In genomic region chr17:25415421-25415913, GRCm38 (mm10) we compare ENCODE assay signal across 10 mouse cellular contexts. TPM values are rescaled to one million over a fixed set of nuclear protein-coding genes. Genes with fewer than 3 reads are reported as not detected.
DNase-seq lines count a peak whose midpoint lies in the region; ATAC-seq lines count a peak whose summit lies in the region.
"Had no signal": no experiment of that assay in that cellular context is flagged by ENCODE, and none has a peak within 500 bp of the region (broad histone marks: within the 10 kb centered on the region; RNA-seq: fewer than 3 reads in every experiment).

No protein-coding gene starts in this region.

- no peak overlapping the region for H3K4me3 ChIP-seq in lung, embryonic 15.5 days
- peak overlapping the region; percentile 16; the same call in 1 of the 2 replicates for H3K4me3 ChIP-seq in limb, embryonic 12.5 days (replicated peaks)
- no peak overlapping the region for H3K4me3 ChIP-seq in stomach, embryonic 15.5 days (replicated peaks)

- peak overlapping the region; percentile 16; the same call in 1 of the 2 replicates for H3K4me2 ChIP-seq in lung, embryonic 15.5 days
- peak overlapping the region; percentile 48 for H3K4me2 ChIP-seq in limb, embryonic 12.5 days
- peak overlapping the region; percentile 8; the same call in 1 of the 2 replicates for H3K4me2 ChIP-seq in stomach, embryonic 15.5 days

- H3K4me1 ChIP-seq in lung, embryonic 15.5 days, result peaks cover 53% of the 10 kb centered on the region
- peaks cover 80% of the 10 kb centered on the region for H3K4me1 ChIP-seq in limb, embryonic 12.5 days (replicated peaks)
- H3K4me1 ChIP-seq in stomach, embryonic 15.5 days, result peaks cover 46% of the 10 kb centered on the region

- H3K9ac ChIP-seq in lung, embryonic 15.5 days, result no peak overlapping the region
- peak overlapping the region; percentile 40 for H3K9ac ChIP-seq in limb, embryonic 12.5 days (replicated peaks)
- H3K9ac ChIP-seq in stomach, embryonic 15.5 days, result no peak overlapping the region

- ATAC-seq in lung, embryonic 15.5 days (ENCODE audit: borderline replicate concordance, extremely low read depth, low FRiP score, low TSS enrichment), result peak; percentile 62
- ATAC-seq in limb, embryonic 12.5 days (ENCODE audit: insufficient number of reproducible peaks, insufficient read depth, low FRiP score, low TSS enrichment, low read depth), result peak; percentile 50
- ATAC-seq in stomach, embryonic 15.5 days (ENCODE audit: insufficient read depth, low FRiP score, low read depth), result peak; percentile 37; the same call in 1 of the 2 replicates

- DNase-seq in adrenal gland, postnatal 14 days, result peak; percentile 38
- no peak for DNase-seq in adrenal gland, adult (ENCODE audit: inconsistent age in 2 of 2, low spot score in 1 of 2)
- DNase-seq in lung, postnatal 10 days, result no peak
- DNase-seq in thymus, postnatal 25 days, result no peak
- no peak for DNase-seq in right cerebral cortex, adult 2 months (ENCODE audit: low spot score in 2 of 2)

- H3K27me3 ChIP-seq in lung, embryonic 15.5 days, result no peaks in the 10 kb centered on the region
- no peaks in the 10 kb centered on the region for H3K27me3 ChIP-seq in limb, embryonic 12.5 days
- H3K27me3 ChIP-seq in stomach, embryonic 15.5 days (replicated peaks), result no peaks in the 10 kb centered on the region

- WGBS in lung, embryonic 15.5 days, result 5% methylated on average over 4 of the region's 6 CpGs
- 0% methylated on average over 2 of the region's 6 CpGs for WGBS in limb, embryonic 12.5 days
- 12% methylated on average over 5 of the region's 6 CpGs for WGBS in stomach, embryonic 15.5 days

- H3K9me3 ChIP-seq in lung, embryonic 15.5 days, result no peaks in the 10 kb centered on the region
- 0 out of 2 replicates have a peak, but pooled peaks cover 8% of the 10 kb centered on the region for H3K9me3 ChIP-seq in limb, embryonic 12.5 days
- no peaks in the 10 kb centered on the region for H3K9me3 ChIP-seq in stomach, embryonic 15.5 days

- peak overlapping the region; percentile 76 for H3K27ac ChIP-seq in lung, embryonic 15.5 days
- peak overlapping the region; percentile 95 for H3K27ac ChIP-seq in limb, embryonic 12.5 days
- H3K27ac ChIP-seq in stomach, embryonic 15.5 days, result peak overlapping the region; percentile 36; the same call in 1 of the 2 replicates

- H3K36me3 ChIP-seq in lung, embryonic 15.5 days, result no peaks in the 10 kb centered on the region
- peaks cover 10% of the 10 kb centered on the region; the same call in 1 of the 2 replicates for H3K36me3 ChIP-seq in limb, embryonic 12.5 days
- no peaks in the 10 kb centered on the region for H3K36me3 ChIP-seq in stomach, embryonic 15.5 days

RNA-seq across cellular contexts. Expression of gene Cacna1h, which starts 18.1 kb away (rescaled TPM):
- total RNA-seq in adrenal gland, postnatal 14 days (2021), result 38.4 and 45.4 TPM in 2 replicates
- 2.5 and 2.6 TPM in 2 replicates for polyA plus RNA-seq in lung, embryonic 15.5 days (2015; fragmentation: Nextera tagmentation; extraction: Ambion mirVana)
- 10.1 and 11.6 TPM in 2 replicates for polyA plus RNA-seq in limb, embryonic 12.5 days (2016; fragmentation: Nextera tagmentation; extraction: Ambion mirVana)
- polyA plus RNA-seq in stomach, embryonic 15.5 days (2015; fragmentation: Nextera tagmentation; extraction: Ambion mirVana), result 5.1 and 5.6 TPM in 2 replicates
- total RNA-seq: liver, adult 2 months had no signal

RNA-seq across cellular contexts. Expression of gene Tekt4, which starts 38.9 kb away (rescaled TPM):
- not detected in 2 replicates for total RNA-seq in adrenal gland, postnatal 14 days (2021)
- polyA plus RNA-seq in lung, embryonic 15.5 days (2015; fragmentation: Nextera tagmentation; extraction: Ambion mirVana), result 2.6 and 3.0 TPM in 2 replicates
- not detected in 2 replicates for polyA plus RNA-seq in limb, embryonic 12.5 days (2016; fragmentation: Nextera tagmentation; extraction: Ambion mirVana)
- polyA plus RNA-seq in stomach, embryonic 15.5 days (2015; fragmentation: Nextera tagmentation; extraction: Ambion mirVana), result 0.12 and 0.31 TPM in 2 replicates
- total RNA-seq: liver, adult 2 months had no signal
- polyA plus RNA-seq: liver, adult 2 months had no signal

RNA-seq across cellular contexts. Expression of gene Tpsg1, which starts 46.4 kb away (rescaled TPM):
- not detected in 2 replicates for total RNA-seq in adrenal gland, postnatal 14 days (2021)
- polyA plus RNA-seq in lung, embryonic 15.5 days (2015; fragmentation: Nextera tagmentation; extraction: Ambion mirVana), result 0.46 and 0.76 TPM in 2 replicates
- 0.70 TPM in 1 of 2 replicates, not detected in the other for polyA plus RNA-seq in limb, embryonic 12.5 days (2016; fragmentation: Nextera tagmentation; extraction: Ambion mirVana)
- 3.5 and 4.7 TPM in 2 replicates for polyA plus RNA-seq in stomach, embryonic 15.5 days (2015; fragmentation: Nextera tagmentation; extraction: Ambion mirVana)
- total RNA-seq: liver, adult 2 months had no signal
- polyA plus RNA-seq: frontal cortex, adult 2 months; liver, adult 2 months had no signal

RNA-seq across cellular contexts. Expression of gene Tpsb2, which starts 49.4 kb away (rescaled TPM):
- total RNA-seq in adrenal gland, postnatal 14 days (2021), result 5.3 and 6.6 TPM in 2 replicates
- 3.6 and 5.7 TPM in 2 replicates for polyA plus RNA-seq in lung, embryonic 15.5 days (2015; fragmentation: Nextera tagmentation; extraction: Ambion mirVana)
- polyA plus RNA-seq in limb, embryonic 12.5 days (2016; fragmentation: Nextera tagmentation; extraction: Ambion mirVana), result not detected in 2 replicates
- polyA plus RNA-seq in stomach, embryonic 15.5 days (2015; fragmentation: Nextera tagmentation; extraction: Ambion mirVana), result 10.4 and 14.3 TPM in 2 replicates
- total RNA-seq: liver, adult 2 months had no signal
- polyA plus RNA-seq: frontal cortex, adult 2 months; liver, adult 2 months had no signal

Comparison
In these comparisons a context has a peak if more than half of its experiments do, and no peak if none do; other contexts are left out.
1. H3K27ac ChIP-seq: peak in every context shown above with its lines; median percentile 95 in limb, embryonic 12.5 days; 76 in lung, embryonic 15.5 days; 36 in stomach, embryonic 15.5 days.